In genomic region chr8:125447543-125447942, GRCm38 (mm10) we compare ENCODE assay signal across 24 mouse cellular contexts.
A peak's percentile ranks its signal among the peaks of the same experiment; 100 is the strongest.
DNase-seq lines count a peak whose midpoint lies in the region; ATAC-seq and TF ChIP-seq lines count a peak whose summit lies in the region.
"Had no signal": no experiment of that assay in that cellular context is flagged by ENCODE, and none has a peak within 500 bp of the region (broad histone marks: within the 10 kb centered on the region; RNA-seq: fewer than 3 reads in every experiment).

No protein-coding gene starts in this region.

- peak; percentile 37; the same call in 1 of the 2 replicates for ATAC-seq in heart, embryonic 12.5 days (ENCODE audit: insufficient number of reproducible peaks, low FRiP score)
- 0 out of 2 replicates have a peak, but pooled peaks have one; percentile 12 for ATAC-seq in hindbrain, postnatal 0 days
- no peak for ATAC-seq in hindbrain, embryonic 12.5 days (ENCODE audit: low FRiP score)
- ATAC-seq in neutrophil, adult 5-6 weeks (ENCODE audit: extremely low read depth, insufficient number of reproducible peaks, low FRiP score, poor library complexity, severe bottlenecking), result 0 out of 2 replicates have a peak, but pooled peaks have one; percentile 7
- ATAC-seq: forebrain, embryonic 14.5 days; forebrain, postnatal 0 days; intestine, embryonic 15.5 days had no signal

- no peak overlapping the region for H3K4me3 ChIP-seq in heart, embryonic 12.5 days
- H3K4me3 ChIP-seq in hindbrain, postnatal 0 days (ENCODE audit: low read length), result no peak overlapping the region
- H3K4me3 ChIP-seq in hindbrain, embryonic 12.5 days, result no peak overlapping the region
- H3K4me3 ChIP-seq: embryonic facial prominence, embryonic 12.5 days; embryonic facial prominence, embryonic 15.5 days; gastrocnemius, adult 2 months; hindbrain, embryonic 15.5 days; intestine, embryonic 15.5 days had no signal

- H3K4me2 ChIP-seq in heart, embryonic 12.5 days, result no peak overlapping the region
- no peak overlapping the region for H3K4me2 ChIP-seq in hindbrain, postnatal 0 days (ENCODE audit: low read depth, low read length)
- no peak overlapping the region for H3K4me2 ChIP-seq in hindbrain, embryonic 12.5 days (replicated peaks)
- H3K4me2 ChIP-seq: embryonic facial prominence, embryonic 12.5 days; embryonic facial prominence, embryonic 15.5 days; hindbrain, embryonic 15.5 days; intestine, embryonic 15.5 days had no signal

- H3K9me3 ChIP-seq in heart, embryonic 12.5 days (replicated peaks), result no peaks in the 10 kb centered on the region
- H3K9me3 ChIP-seq in hindbrain, postnatal 0 days (ENCODE audit: low read length), result no peaks in the 10 kb centered on the region
- no peaks in the 10 kb centered on the region for H3K9me3 ChIP-seq in hindbrain, embryonic 12.5 days (replicated peaks)
- H3K9me3 ChIP-seq: embryonic facial prominence, embryonic 12.5 days; embryonic facial prominence, embryonic 15.5 days; hindbrain, embryonic 15.5 days; intestine, embryonic 15.5 days had no signal

- H3K4me1 ChIP-seq in heart, embryonic 12.5 days (replicated peaks), result peaks cover 60% of the 10 kb centered on the region
- no peaks in the 10 kb centered on the region for H3K4me1 ChIP-seq in hindbrain, postnatal 0 days (ENCODE audit: insufficient read depth, low read length)
- H3K4me1 ChIP-seq in hindbrain, embryonic 12.5 days, result no peaks in the 10 kb centered on the region
- H3K4me1 ChIP-seq: embryonic facial prominence, embryonic 15.5 days; hindbrain, embryonic 15.5 days; intestine, embryonic 15.5 days had no signal

- 58% methylated on average over 14 of the region's 14 CpGs for WGBS in heart, embryonic 12.5 days
- 92% methylated on average over 14 of the region's 14 CpGs for WGBS in hindbrain, postnatal 0 days
- 94% methylated on average over 14 of the region's 14 CpGs for WGBS in hindbrain, embryonic 12.5 days

- TF ChIP-seq CTCF in hindbrain, postnatal 0 days (IDR thresholded peaks at IDR 0.05; ENCODE audit: low read depth), result no peak

- peaks cover 69% of the 10 kb centered on the region for H3K36me3 ChIP-seq in heart, embryonic 12.5 days
- H3K36me3 ChIP-seq in hindbrain, postnatal 0 days (ENCODE audit: insufficient read depth, low read length), result peaks cover 34% of the 10 kb centered on the region; the same call in 1 of the 2 replicates
- peaks cover 72% of the 10 kb centered on the region for H3K36me3 ChIP-seq in hindbrain, embryonic 12.5 days

- H3K27me3 ChIP-seq in heart, embryonic 12.5 days (replicated peaks), result no peaks in the 10 kb centered on the region
- H3K27me3 ChIP-seq in hindbrain, postnatal 0 days (ENCODE audit: insufficient read depth, low read length), result no peaks in the 10 kb centered on the region
- H3K27me3 ChIP-seq in hindbrain, embryonic 12.5 days, result no peaks in the 10 kb centered on the region
- H3K27me3 ChIP-seq: CH12.LX; embryonic facial prominence, embryonic 12.5 days; embryonic facial prominence, embryonic 15.5 days; hindbrain, embryonic 15.5 days; intestine, embryonic 15.5 days had no signal

- H3K9ac ChIP-seq in heart, embryonic 12.5 days, result no peak overlapping the region
- no peak overlapping the region for H3K9ac ChIP-seq in hindbrain, postnatal 0 days (replicated peaks; ENCODE audit: low read length)
- H3K9ac ChIP-seq in hindbrain, embryonic 12.5 days, result no peak overlapping the region
- H3K9ac ChIP-seq: embryonic facial prominence, embryonic 12.5 days; embryonic facial prominence, embryonic 15.5 days; forebrain, postnatal 0 days; hindbrain, embryonic 15.5 days; intestine, embryonic 15.5 days had no signal

- no peak for DNase-seq in heart, adult 8-10 months (ENCODE audit: low spot score)
- DNase-seq in hindbrain, postnatal 0 days (ENCODE audit: low spot score), result no peak
- DNase-seq in lung, postnatal 36 days, result peak; percentile 37
- DNase-seq in lung, postnatal 14 days, result no peak
- DNase-seq: adrenal gland, adult 2 months; adrenal gland, postnatal 14 days; B cell, adult 2 months; cerebellum, adult 11 months; cerebellum, adult 2 months; cerebellum, adult 9-11 months; cerebellum, postnatal 25 days; forebrain, postnatal 0 days; gastrocnemius, adult 2 months; gastrocnemius, postnatal 14 days; heart, adult 18-20 months had no signal

- H3K27ac ChIP-seq in heart, embryonic 12.5 days (ENCODE audit: poor library complexity, severe bottlenecking), result no peak overlapping the region
- no peak overlapping the region for H3K27ac ChIP-seq in hindbrain, postnatal 0 days
- H3K27ac ChIP-seq in hindbrain, embryonic 12.5 days, result no peak overlapping the region
- H3K27ac ChIP-seq: embryonic facial prominence, embryonic 12.5 days; embryonic facial prominence, embryonic 15.5 days; gastrocnemius, adult 2 months; hindbrain, embryonic 15.5 days; intestine, embryonic 15.5 days had no signal
